ENCODE assay signal across 9 mouse cellular contexts in genomic region chr11:46039335-46039734, GRCm38 (mm10). TPM values are rescaled to one million over a fixed set of nuclear protein-coding genes. Genes with fewer than 3 reads are reported as not detected.
DNase-seq lines count a peak whose midpoint lies in the region; ATAC-seq lines count a peak whose summit lies in the region.
"Had no signal": no experiment of that assay in that cellular context is flagged by ENCODE, and none has a peak within 500 bp of the region (broad histone marks: within the 10 kb centered on the region; RNA-seq: fewer than 3 reads in every experiment).

No protein-coding gene starts in this region.

- H3K27me3 ChIP-seq in heart, embryonic 11.5 days (ENCODE audit: control insufficient read depth, insufficient read depth, low read length), result no peaks in the 10 kb centered on the region
- no peaks in the 10 kb centered on the region for H3K27me3 ChIP-seq in forebrain, embryonic 10.5 days (ENCODE audit: poor library complexity, severe bottlenecking)
- H3K27me3 ChIP-seq: Patski had no signal

- H3K9ac ChIP-seq in heart, embryonic 11.5 days (ENCODE audit: low read depth, low read length), result no peak overlapping the region

- no peak for ATAC-seq in heart, embryonic 11.5 days (replicated peaks; ENCODE audit: insufficient number of reproducible peaks, low FRiP score, low TSS enrichment)
- ATAC-seq: Patski had no signal

- 60% methylated on average over 11 of the region's 11 CpGs for WGBS in heart, embryonic 11.5 days (ENCODE audit: insufficient replicate concordance)
- WGBS in forebrain, embryonic 10.5 days, result 82% methylated on average over 11 of the region's 11 CpGs

- H3K9me3 ChIP-seq in heart, embryonic 11.5 days (replicated peaks; ENCODE audit: control insufficient read depth, low read length), result no peaks in the 10 kb centered on the region; the same call in 1 of the 2 replicates
- no peaks in the 10 kb centered on the region for H3K9me3 ChIP-seq in forebrain, embryonic 10.5 days

- H3K4me3 ChIP-seq in heart, embryonic 11.5 days (ENCODE audit: low read depth, low read length), result no peak overlapping the region
- H3K4me3 ChIP-seq in forebrain, embryonic 10.5 days, result no peak overlapping the region

- no peaks in the 10 kb centered on the region for H3K36me3 ChIP-seq in heart, embryonic 11.5 days (ENCODE audit: control insufficient read depth, insufficient read depth, low read length)
- H3K36me3 ChIP-seq in forebrain, embryonic 10.5 days (replicated peaks), result no peaks in the 10 kb centered on the region

- H3K4me1 ChIP-seq in heart, embryonic 11.5 days (ENCODE audit: control insufficient read depth, insufficient read depth, low read length), result no peaks in the 10 kb centered on the region
- peaks cover 9% of the 10 kb centered on the region; the same call in 1 of the 2 replicates for H3K4me1 ChIP-seq in forebrain, embryonic 10.5 days

- no peak overlapping the region; the same call in 1 of the 2 replicates for H3K27ac ChIP-seq in heart, embryonic 11.5 days (ENCODE audit: low read depth, low read length)
- H3K27ac ChIP-seq in forebrain, embryonic 10.5 days, result no peak overlapping the region

- no peak overlapping the region; the same call in 1 of the 2 replicates for H3K4me2 ChIP-seq in heart, embryonic 11.5 days

- DNase-seq in heart, adult 9 months (ENCODE audit: low spot score in 2 of 2), result peak; percentile 21 to 52
- peak; percentile 38 for DNase-seq in CD4-positive, CD25-positive, alpha-beta regulatory T cell, adult 2 months (ENCODE audit: low read depth, low spot score)
- DNase-seq in adrenal gland, postnatal 36 days, result peak; percentile 63 to 75
- DNase-seq in kidney, postnatal 14 days, result peak; percentile 78
- no peak for DNase-seq in thymus, postnatal 10 days (ENCODE audit: low spot score in 2 of 2)
- DNase-seq in forebrain, embryonic 10.5 days (ENCODE audit: extremely low spot score, low spot score), result no peak
- no peak for DNase-seq in thymus, postnatal 4 days

RNA-seq across cellular contexts. Expression of gene Gm12166, which starts 12.8 kb away (rescaled TPM):
- polyA plus RNA-seq in heart, embryonic 11.5 days (2014; fragmentation: Nextera tagmentation; extraction: Ambion mirVana), result 2.4 and 9.0 TPM in 2 replicates
- total RNA-seq in adrenal gland, postnatal 36 days (2021), result 1 to 10 TPM; 1.4 to 1.7 TPM
- polyA plus RNA-seq in forebrain, embryonic 10.5 days (2016; fragmentation: Nextera tagmentation; extraction: Ambion mirVana), result 2.5 and 3.8 TPM in 2 replicates

RNA-seq across cellular contexts. Expression of gene Adam19, which starts 16.5 kb away (rescaled TPM):
- 24.4 and 31.7 TPM in 2 replicates for polyA plus RNA-seq in heart, embryonic 11.5 days (2014; fragmentation: Nextera tagmentation; extraction: Ambion mirVana)
- 1 to 10 TPM; 5.7 to 5.8 TPM for total RNA-seq in adrenal gland, postnatal 36 days (2021)
- 10.7 TPM in 2 replicates for polyA plus RNA-seq in forebrain, embryonic 10.5 days (2016; fragmentation: Nextera tagmentation; extraction: Ambion mirVana)

RNA-seq across cellular contexts. Expression of gene Sox30, which starts 59.2 kb away (rescaled TPM):
- polyA plus RNA-seq in heart, embryonic 11.5 days (2014; fragmentation: Nextera tagmentation; extraction: Ambion mirVana), result 0.07 and 0.40 TPM in 2 replicates
- under 1 TPM in 1 of 2 experiments, not detected in 1; 0.36 TPM for total RNA-seq in adrenal gland, postnatal 36 days (2021)
- polyA plus RNA-seq in forebrain, embryonic 10.5 days (2016; fragmentation: Nextera tagmentation; extraction: Ambion mirVana), result 0.05 TPM in 1 of 2 replicates, not detected in the other
- polyA plus RNA-seq: Patski had no signal

Comparison
In these comparisons a context has a peak if more than half of its experiments do, and no peak if none do; other contexts are left out.
1. DNase-seq: peak in heart, adult 9 months (2 of 2), CD4-positive, CD25-positive, alpha-beta regulatory T cell, adult 2 months (single experiment), adrenal gland, postnatal 36 days (2 of 2) and kidney, postnatal 14 days (single experiment); none in thymus, postnatal 10 days (0 of 2), forebrain, embryonic 10.5 days (single experiment) and thymus, postnatal 4 days (single experiment).